Mouse (Mus musculus) limb, embryonic 11.5 days (tissue): ENCODE results near the gene Scarf1. TPM values are rescaled to one million over a fixed set of nuclear protein-coding genes. Genes with fewer than 3 reads are reported as not detected.

Experiments used
- ATAC-seq: fragments of 200-750 bp; cut with Nextera tagmentation; 2 replicates; pipeline ENCODE4 v1.8.0; 2017; ENCODE audit warnings: low read depth; ENCODE audit not compliant: insufficient number of reproducible peaks, low FRiP score, low TSS enrichment
- DNase-seq: peaks from one replicate; pipeline ENCODE4 v3.0.0-alpha.2; 2015; ENCODE audit warnings: low spot score
- H3K27ac ChIP-seq: fragments of 300-500 bp; sonication (generic); replicated peaks from 2 replicates; pipeline ENCODE4 v1.5.1; 2014; ENCODE audit warnings: low read depth, mild to moderate bottlenecking, low read length
- H3K27me3 ChIP-seq: fragments of 300-500 bp; sonication (generic); 2 replicates; pipeline ENCODE4 v1.6.1; 2014; ENCODE audit warnings: mild to moderate bottlenecking, low read length, mixed read lengths; ENCODE audit not compliant: control insufficient read depth, insufficient read depth
- H3K36me3 ChIP-seq: fragments of 300-500 bp; sonication (generic); 2 replicates; pipeline ENCODE4 v1.6.1; 2014; ENCODE audit warnings: mild to moderate bottlenecking, low read length, moderate library complexity, mixed read lengths; ENCODE audit not compliant: control insufficient read depth, insufficient read depth
- H3K4me1 ChIP-seq: fragments of 300-500 bp; sonication (generic); 2 replicates; pipeline ENCODE4 v1.6.1; 2014; ENCODE audit warnings: low read length, mixed read lengths; ENCODE audit not compliant: control insufficient read depth, insufficient read depth
- H3K4me2 ChIP-seq: fragments of 300-500 bp; sonication (generic); 2 replicates; pipeline ENCODE4 v1.6.1; 2014; ENCODE audit warnings: low read depth, mild to moderate bottlenecking, moderate library complexity; ENCODE audit not compliant: severe bottlenecking
- H3K4me3 ChIP-seq: fragments of 300-500 bp; sonication (generic); 2 replicates; pipeline ENCODE4 v1.5.1; 2014; ENCODE audit warnings: low read depth, low read length
- H3K9ac ChIP-seq: fragments of 300-500 bp; sonication (generic); 2 replicates; pipeline ENCODE4 v1.6.1; 2014; ENCODE audit warnings: mild to moderate bottlenecking, low read length
- H3K9me3 ChIP-seq: fragments of 300-500 bp; sonication (generic); 2 replicates; pipeline ENCODE4 v1.6.1; 2016; ENCODE audit warnings: low read length; ENCODE audit not compliant: control insufficient read depth
- WGBS: fragments of 180-500 bp; shearing (Covaris S2); extraction: QIAGEN DNeasy Blood & Tissue Kit; methylation state at CpG from one replicate; pipeline ENCODE4 v1.1.7; 2014; 5-methylcytosine and 5-hydroxymethylcytosine counted together
- polyA plus RNA-seq: library from polyadenylated mRNA; unstranded; fragments of >200 nt; fragmentation: Nextera tagmentation; extraction: Ambion mirVana; gene quantifications from 2 replicates; pipeline ENCODE4 v1.2.1, GENCODE M21; 2014

Scarf1 gene
- polyA plus RNA-seq, 1 experiment from 2014 or later, result 4.5 TPM

- peaks cover 3% of the 10 kb centered on the region; the same call in 1 of the 2 replicates for H3K36me3 ChIP-seq
- no peaks in the 10 kb centered on the region for H3K27me3 ChIP-seq
- 87% methylated on average over 3 of the region's 3 CpGs for WGBS
- no peak overlapping the region for H3K27ac ChIP-seq
- no peaks in the 10 kb centered on the region for H3K9me3 ChIP-seq
- H3K9ac ChIP-seq, result no peak overlapping the region
- H3K4me1 ChIP-seq, result no peaks in the 10 kb centered on the region
- H3K4me2 ChIP-seq, result no peak overlapping the region
- no peak for ATAC-seq
- H3K4me3 ChIP-seq, result no peak overlapping the region
- DNase-seq, result no peak
These were observed 42.7 kb upstream of the Scarf1 start for GRCm38 (mm10) chr11:75470675-75471074.

DNA sequence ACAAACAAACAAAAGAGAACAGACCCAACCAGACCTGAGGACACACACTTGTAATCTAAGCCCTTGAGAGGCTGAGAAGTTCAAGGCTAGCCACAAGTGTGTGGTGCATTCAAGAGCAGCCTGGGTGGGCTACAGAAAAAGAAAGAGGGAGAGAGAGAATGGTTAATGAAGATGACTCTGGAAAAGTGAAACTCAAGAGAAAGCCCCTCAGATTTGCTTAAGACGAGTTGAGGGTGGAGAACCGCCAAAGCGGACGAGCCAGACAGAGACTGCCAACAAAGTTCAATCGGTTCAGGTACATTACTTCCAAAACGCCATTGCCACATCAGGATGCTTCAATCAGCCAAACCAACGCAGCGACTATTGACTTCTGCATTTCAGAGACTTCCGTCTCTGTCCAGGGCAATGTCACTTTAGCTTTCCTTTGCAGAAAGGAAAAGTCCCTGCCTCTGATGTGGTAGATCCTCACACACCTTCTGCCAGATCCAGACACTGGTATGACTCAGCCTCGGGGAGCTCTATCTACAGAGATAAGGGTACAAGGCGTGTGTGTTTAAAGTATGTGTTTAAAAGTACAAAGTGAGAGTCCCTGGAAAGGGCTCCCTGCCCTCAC lies 40.8 kb upstream of the Scarf1 start:
- Histone ChIP-seq H3K4me3 (no peak overlapping the region), H3K4me2 (no peak overlapping the region), H3K36me3 (no peaks in the 10 kb centered on the region), H3K27me3 (no peaks in the 10 kb centered on the region), H3K9me3 (no peaks in the 10 kb centered on the region), H3K9ac (no peak overlapping the region), H3K4me1 (no peaks in the 10 kb centered on the region), H3K27ac (no peak overlapping the region)
- ATAC-seq (no peak), DNase-seq (no peak)
- WGBS, result 87% methylated on average over 11 of the region's 11 CpGs

DNA sequence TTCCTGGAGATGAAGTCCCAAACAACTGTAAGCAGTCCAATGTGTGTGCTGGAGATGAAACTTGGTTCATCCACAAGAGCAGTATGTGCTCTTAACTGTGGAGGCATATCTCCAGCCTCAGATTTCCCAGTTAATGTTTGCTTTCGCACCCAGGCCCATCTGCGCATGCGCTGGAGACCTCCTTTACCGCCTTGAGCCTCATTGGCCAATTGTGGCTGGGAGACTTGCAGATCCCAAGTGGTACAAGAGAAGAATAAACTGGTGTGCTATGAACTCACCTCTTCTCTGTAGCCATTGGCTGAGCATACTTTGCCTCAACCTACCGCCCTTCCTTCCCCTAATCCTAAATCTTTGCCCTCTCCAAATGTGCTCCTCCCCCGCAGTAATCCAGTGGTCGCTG lies 40.0 kb upstream of the Scarf1 start:
- DNase-seq, result no peak
- Histone ChIP-seq H3K4me1 (no peaks in the 10 kb centered on the region), H3K36me3 (no peaks in the 10 kb centered on the region), H3K9me3 (no peaks in the 10 kb centered on the region), H3K27ac (no peak overlapping the region), H3K9ac (no peak overlapping the region), H3K4me2 (no peak overlapping the region), H3K27me3 (no peaks in the 10 kb centered on the region), H3K4me3 (no peak overlapping the region)
- no peak for ATAC-seq
- 60% methylated on average over 7 of the region's 7 CpGs for WGBS

DNA sequence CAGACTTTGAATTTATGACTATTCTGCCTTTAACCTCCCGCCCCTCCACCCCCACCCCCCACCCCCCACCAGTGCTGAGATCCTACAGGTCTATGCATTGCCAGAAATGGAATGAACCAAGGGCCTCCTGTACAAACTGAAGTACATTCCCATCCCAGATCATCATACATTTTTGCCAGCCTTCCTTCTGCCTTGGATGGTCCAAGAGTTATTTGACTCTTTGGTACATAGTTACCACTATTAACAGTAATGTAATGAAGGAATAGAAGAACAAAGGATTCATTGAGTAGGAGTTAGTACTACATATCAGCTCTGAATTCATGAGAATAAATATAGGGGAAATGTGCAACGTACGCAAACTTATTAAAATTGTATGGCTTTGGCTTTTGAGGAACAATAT lies 27.1 kb upstream of the Scarf1 start:
- Histone ChIP-seq H3K27ac (no peak overlapping the region), H3K4me3 (no peak overlapping the region)

GRCm38 (mm10) chr11:75486601-75487285 lies 26.6 kb upstream of the Scarf1 start, which contains the start of gene Prpf8:
TSS of gene Prpf8 (plus strand) at chr11:75486816.
- under 1% methylated on average over 52 of the region's 52 CpGs for WGBS
- Histone ChIP-seq H3K4me3 (peak within 1 kb of the TSS; percentile 98), H3K9me3 (no peaks in the 10 kb centered on the region), H3K27ac (peak within 1 kb of the TSS; percentile 69), H3K36me3 (peaks cover 19% of the 10 kb centered on the region), H3K27me3 (no peaks in the 10 kb centered on the region), H3K4me2 (peak within 1 kb of the TSS; percentile 84), H3K9ac (peak within 1 kb of the TSS; percentile 96), H3K4me1 (peaks cover 7% of the 10 kb centered on the region)
- ATAC-seq, result peak; percentile 99
- peak; percentile 97 for DNase-seq

More for the DNA sequence above, 27.1 kb upstream of the Scarf1 start:
- H3K4me1 ChIP-seq, result peaks cover 7% of the 10 kb centered on the region
- H3K27me3 ChIP-seq, result no peaks in the 10 kb centered on the region
- WGBS, result 19% methylated on average over 3 of the region's 3 CpGs
- DNase-seq (no peak), ATAC-seq (peak; percentile 40; the same call in 1 of the 2 replicates)
- no peaks in the 10 kb centered on the region for H3K9me3 ChIP-seq
- H3K4me2 ChIP-seq, result no peak overlapping the region
- H3K36me3 ChIP-seq, result peaks cover 14% of the 10 kb centered on the region
- no peak overlapping the region for H3K9ac ChIP-seq

DNA sequence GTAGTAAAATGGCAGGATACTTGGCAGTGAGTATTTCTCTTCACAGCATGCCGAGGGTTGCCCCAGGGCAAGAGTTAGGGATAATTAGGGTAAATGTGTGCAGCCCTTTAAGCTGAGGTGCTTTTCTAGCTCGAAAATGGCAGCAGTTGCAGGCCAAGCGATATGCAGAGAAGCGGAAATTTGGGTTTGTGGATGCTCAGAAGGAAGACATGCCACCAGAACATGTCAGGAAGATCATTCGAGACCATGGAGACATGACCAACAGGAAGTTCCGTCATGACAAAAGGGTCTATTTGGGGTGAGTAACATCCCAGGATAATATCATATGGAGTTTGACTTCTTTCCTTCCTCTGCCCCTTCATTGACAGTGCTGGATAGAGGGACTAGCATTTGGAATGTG lies 25.8 kb upstream of the Scarf1 start:
- Histone ChIP-seq H3K27ac (no peak overlapping the region), H3K36me3 (peaks cover 27% of the 10 kb centered on the region), H3K9me3 (no peaks in the 10 kb centered on the region), H3K27me3 (no peaks in the 10 kb centered on the region), H3K9ac (peak overlapping the region; percentile 96), H3K4me1 (peaks cover 7% of the 10 kb centered on the region), H3K4me3 (peak overlapping the region; percentile 98), H3K4me2 (peak overlapping the region; percentile 84)
- DNase-seq (no peak), ATAC-seq (no peak)
- WGBS, result 34% methylated on average over 6 of the region's 6 CpGs

- no peak overlapping the region for H3K4me3 ChIP-seq
- WGBS, result 91% methylated on average over 10 of the region's 10 CpGs
- ATAC-seq, result no peak
- H3K4me2 ChIP-seq, result no peak overlapping the region
- no peaks in the 10 kb centered on the region for H3K27me3 ChIP-seq
- H3K9ac ChIP-seq, result no peak overlapping the region
- peaks cover 75% of the 10 kb centered on the region for H3K36me3 ChIP-seq
- no peak for DNase-seq
- no peak overlapping the region for H3K27ac ChIP-seq
- no peaks in the 10 kb centered on the region for H3K9me3 ChIP-seq
- H3K4me1 ChIP-seq, result no peaks in the 10 kb centered on the region
These were observed 18.9 kb upstream of the Scarf1 start for GRCm38 (mm10) chr11:75494296-75495049.

DNA sequence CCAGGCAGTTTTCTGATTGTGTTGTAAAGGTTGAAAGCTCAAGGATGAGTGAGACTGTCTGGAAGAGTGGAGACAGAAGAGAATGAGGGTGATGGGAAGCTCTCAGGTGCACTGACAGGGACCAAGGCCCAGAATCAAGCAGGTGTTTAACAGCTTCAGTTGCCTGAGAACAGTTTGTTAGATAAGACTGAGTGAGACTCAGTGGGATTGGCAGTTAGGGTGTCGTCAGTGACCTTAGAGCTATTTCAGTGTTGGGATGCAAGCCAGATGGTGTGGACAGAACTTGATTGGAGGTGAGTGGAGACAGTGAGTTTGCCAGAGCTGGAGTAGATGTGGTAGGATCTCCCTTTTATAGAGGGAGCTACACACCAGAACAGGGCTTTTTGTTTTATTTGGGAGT lies 15.2 kb upstream of the Scarf1 start:
- Histone ChIP-seq H3K4me2 (no peak overlapping the region), H3K9me3 (no peaks in the 10 kb centered on the region), H3K9ac (no peak overlapping the region), H3K4me1 (no peaks in the 10 kb centered on the region), H3K27me3 (no peaks in the 10 kb centered on the region), H3K4me3 (no peak overlapping the region), H3K36me3 (peaks cover 72% of the 10 kb centered on the region), H3K27ac (no peak overlapping the region)
- DNase-seq (no peak), ATAC-seq (no peak)
- WGBS, result 89% methylated on average over 1 of the region's 1 CpGs
